Mouse (Mus musculus) cerebellum, postnatal 10 days (tissue): ENCODE measurements at regions not wholly inside any gene's neighbourhood (a gene's known extent, or its start where the extent isn't known, plus 50 kb on each side); places are given as distances from the start of the nearest gene placed in this dataset.
A peak's percentile ranks its signal among the peaks of the same experiment; 100 is the strongest.

Experiments
- DNase-seq, 2 experiments: peaks; one replicate each; pipeline ENCODE4 v3.0.0; 2021; ENCODE audit warnings: mixed read lengths in 2 of 2

- peak; percentile 2 to 12 for DNase-seq
These were observed 1190.4 kb downstream of the Sorcs3 start for GRCm38 (mm10) chr19:49396257-49396656.

GRCm38 (mm10) chr19:49415326-49415725 lies 1209.5 kb downstream of the Sorcs3 start:
- no peak for DNase-seq

- no peak for DNase-seq
These were observed 1217.5 kb downstream of the Sorcs3 start for GRCm38 (mm10) chr19:49423059-49423900.
